Mouse (Mus musculus) midbrain, embryonic 15.5 days (tissue): ENCODE results near the gene Aplp1. TPM values are rescaled to one million over a fixed set of nuclear protein-coding genes. Genes with fewer than 3 reads are reported as not detected.

Experiments
- ATAC-seq: fragments of 200-750 bp; cut with Nextera tagmentation; replicated peaks from 2 replicates; pipeline ENCODE4 v1.8.0; 2017; ENCODE audit warnings: moderate TSS enrichment
- H3K27ac ChIP-seq: fragments of 300-500 bp; sonication (generic); 2 replicates; pipeline ENCODE4 v1.5.1; 2015; ENCODE audit warnings: mild to moderate bottlenecking, inconsistent platforms
- H3K27me3 ChIP-seq: fragments of 300-500 bp; sonication (generic); replicated peaks from 2 replicates; pipeline ENCODE4 v1.6.1; 2015; ENCODE audit warnings: inconsistent platforms
- H3K36me3 ChIP-seq: fragments of 300-500 bp; sonication (generic); replicated peaks from 2 replicates; pipeline ENCODE4 v1.6.1; 2015; ENCODE audit warnings: inconsistent platforms
- H3K4me1 ChIP-seq: fragments of 300-500 bp; sonication (generic); 2 replicates; pipeline ENCODE4 v1.6.1; 2015; ENCODE audit warnings: inconsistent platforms
- H3K4me2 ChIP-seq: fragments of 300-500 bp; sonication (generic); 2 replicates; pipeline ENCODE4 v1.6.1; 2015; ENCODE audit warnings: inconsistent platforms, mild to moderate bottlenecking, moderate library complexity
- H3K4me3 ChIP-seq: fragments of 300-500 bp; sonication (generic); 2 replicates; pipeline ENCODE4 v1.5.1; 2015; ENCODE audit warnings: mild to moderate bottlenecking, inconsistent platforms
- H3K9ac ChIP-seq: fragments of 300-500 bp; sonication (generic); 2 replicates; pipeline ENCODE4 v1.6.1; 2015; ENCODE audit warnings: mild to moderate bottlenecking, inconsistent platforms
- H3K9me3 ChIP-seq: fragments of 300-500 bp; sonication (generic); 2 replicates; pipeline ENCODE4 v1.6.1; 2016; ENCODE audit warnings: inconsistent platforms
- WGBS: fragments of 180-500 bp; shearing (Covaris S2); methylation state at CpG from one replicate; pipeline ENCODE4 v1.1.7; 2015; ENCODE audit warnings: mixed read lengths; 5-methylcytosine and 5-hydroxymethylcytosine counted together
- polyA plus RNA-seq: library from polyadenylated mRNA; unstranded; fragments of >200 nt; fragmentation: Nextera tagmentation; extraction: Ambion mirVana; gene quantifications from 2 replicates; pipeline ENCODE4 v1.2.1, GENCODE M21; 2015

Aplp1 gene
- polyA plus RNA-seq, 1 experiment from 2014 or later: 790 TPM

DNA sequence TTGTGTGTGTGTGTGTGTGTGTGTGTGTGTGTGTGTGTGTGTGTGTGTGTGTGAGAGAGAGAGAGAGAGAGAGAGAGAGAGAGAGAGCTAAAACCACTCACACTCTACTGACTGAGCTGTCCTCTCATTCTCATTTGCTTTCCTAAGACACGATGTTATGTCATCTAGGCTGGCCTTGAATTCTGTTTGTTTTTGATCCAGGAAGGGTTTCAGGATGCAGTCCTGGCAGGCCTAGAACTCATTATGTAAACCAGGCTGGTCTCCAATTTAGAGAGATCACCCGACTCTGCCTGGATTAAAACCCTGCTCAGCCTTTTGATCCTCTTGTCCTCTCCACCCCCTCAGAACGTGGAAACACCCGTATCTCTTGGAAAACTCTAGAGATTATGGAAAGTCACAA, 18.7 kb upstream of the Aplp1 start:
- Histone ChIP-seq H3K27ac (no peak overlapping the region), H3K4me1 (peaks cover 4% of the 10 kb centered on the region; the same call in 1 of the 2 replicates), H3K4me3 (no peak overlapping the region), H3K27me3 (peaks cover 79% of the 10 kb centered on the region), H3K36me3 (no peaks in the 10 kb centered on the region), H3K9ac (no peak overlapping the region), H3K4me2 (no peak overlapping the region), H3K9me3 (no peaks in the 10 kb centered on the region)
- WGBS: 8% methylated on average over 4 of the region's 4 CpGs
- ATAC-seq: no peak

DNA sequence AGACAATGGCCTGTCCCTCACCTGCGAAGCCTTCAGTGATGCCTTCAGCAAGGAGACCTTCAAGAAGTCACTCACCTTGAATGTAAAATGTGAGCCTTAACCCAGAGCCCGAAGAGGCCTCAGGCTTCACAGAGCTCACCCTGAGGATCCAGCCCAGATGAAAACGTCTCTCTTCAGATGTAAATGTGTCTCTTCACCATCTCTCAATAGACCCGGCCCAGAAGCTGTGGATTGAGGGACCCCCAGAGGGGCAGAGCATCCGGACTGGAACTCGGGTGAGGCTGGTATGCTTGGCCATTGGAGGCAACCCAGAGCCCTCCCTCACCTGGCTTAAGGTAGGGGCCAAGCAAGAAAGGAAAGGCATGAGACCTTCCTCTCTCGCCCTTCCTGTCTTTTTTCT, 18.2 kb upstream of the Aplp1 start:
- peaks cover 5% of the 10 kb centered on the region; the same call in 1 of the 2 replicates for H3K4me1 ChIP-seq
- H3K36me3 ChIP-seq: no peaks in the 10 kb centered on the region
- no peaks in the 10 kb centered on the region for H3K9me3 ChIP-seq
- peaks cover 80% of the 10 kb centered on the region for H3K27me3 ChIP-seq
- no peak overlapping the region for H3K27ac ChIP-seq
- H3K4me2 ChIP-seq: no peak overlapping the region
- no peak overlapping the region for H3K9ac ChIP-seq
- no peak for ATAC-seq
- no peak overlapping the region for H3K4me3 ChIP-seq
- 31% methylated on average over 7 of the region's 7 CpGs for WGBS

DNA sequence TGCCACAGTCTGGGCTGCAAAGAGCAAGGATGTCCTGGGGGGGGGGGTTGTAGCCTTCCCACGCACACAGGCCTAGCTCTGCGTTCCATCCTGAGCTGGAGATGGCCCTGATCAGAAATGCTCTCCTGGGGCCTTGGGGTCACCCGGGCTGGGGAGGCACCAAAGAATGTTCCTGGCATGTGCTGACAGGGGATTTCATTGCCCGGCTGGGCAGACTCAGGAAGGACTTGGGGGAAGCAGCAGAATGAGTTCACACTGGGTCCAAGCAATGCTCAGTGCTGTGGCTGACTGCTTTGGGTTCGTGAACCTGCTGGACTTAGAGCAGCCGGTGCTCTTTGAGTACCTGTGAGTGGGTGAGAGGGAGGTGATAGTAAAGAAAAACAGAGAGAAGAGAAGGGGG, 14.1 kb upstream of the Aplp1 start:
- H3K4me2 ChIP-seq: no peak overlapping the region
- no peak for ATAC-seq
- H3K27me3 ChIP-seq: peaks cover 77% of the 10 kb centered on the region
- no peak overlapping the region for H3K9ac ChIP-seq
- WGBS: 32% methylated on average over 6 of the region's 6 CpGs
- peaks cover 26% of the 10 kb centered on the region for H3K4me1 ChIP-seq
- H3K36me3 ChIP-seq: no peaks in the 10 kb centered on the region
- no peak overlapping the region for H3K4me3 ChIP-seq
- no peak overlapping the region for H3K27ac ChIP-seq
- no peaks in the 10 kb centered on the region for H3K9me3 ChIP-seq

DNA sequence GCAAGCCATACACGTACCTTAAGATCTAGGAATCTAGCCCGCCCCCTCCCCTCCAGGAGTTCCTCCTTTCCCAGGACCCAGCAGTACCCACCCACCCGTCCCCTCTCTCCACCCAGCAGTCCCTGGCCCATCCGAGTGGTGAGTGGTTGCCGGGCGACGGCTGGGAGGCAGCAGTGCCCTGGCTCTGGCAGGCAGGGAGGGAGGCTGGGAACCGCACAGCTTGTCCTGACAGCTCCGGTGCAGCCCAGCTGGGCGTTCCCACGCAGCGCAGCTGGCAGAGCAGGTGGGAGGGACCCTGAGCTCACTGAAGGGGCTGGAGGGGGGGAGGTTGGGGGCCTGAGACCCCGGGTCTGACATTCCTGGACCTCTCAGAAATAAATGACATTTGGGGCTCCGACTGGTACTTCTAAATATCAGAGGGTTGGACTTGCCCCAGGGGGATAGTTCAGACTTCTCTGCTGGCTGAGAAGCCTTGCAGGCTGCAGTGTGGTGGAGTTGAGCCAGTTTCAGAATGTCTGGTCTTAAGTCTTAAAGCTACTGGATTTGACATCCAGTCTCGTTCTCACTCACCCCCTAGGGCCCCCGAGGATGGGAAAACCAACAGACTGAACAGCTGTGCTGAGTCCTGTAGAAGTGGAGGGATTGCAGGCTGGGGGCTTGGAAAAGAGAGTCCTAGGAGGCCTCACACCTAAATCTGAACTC, 12.4 kb upstream of the Aplp1 start, which contains the start of the genes Kirrel2 and Nphs1:
Gene Kirrel2 (minus strand): TSS at position 62 of the 702 bp plus-strand sequence.
Gene Nphs1 (plus strand): TSS at position 687 of the 702 bp plus-strand sequence.
- H3K9ac ChIP-seq: peak within 1 kb of the TSS; percentile 18; the same call in 1 of the 2 replicates
- peak within 1 kb of the TSS; percentile 49 for H3K4me2 ChIP-seq
- H3K36me3 ChIP-seq: no peaks in the 10 kb centered on the region
- 2% methylated on average over 16 of the region's 16 CpGs for WGBS
- no peaks in the 10 kb centered on the region for H3K9me3 ChIP-seq
- H3K4me3 ChIP-seq: peak within 1 kb of the TSS; percentile 30
- ATAC-seq: peak; percentile 85
- H3K4me1 ChIP-seq: peaks cover 31% of the 10 kb centered on the region
- no peak within 1 kb of the TSS for H3K27ac ChIP-seq
- H3K27me3 ChIP-seq: peaks cover 82% of the 10 kb centered on the region

GRCm38 (mm10) chr7:30456911-30457628, 11.7 kb upstream of the Aplp1 start:
- H3K27ac ChIP-seq: no peak overlapping the region

GRCm38 (mm10) chr7:30456487-30456886, 11.2 kb upstream of the Aplp1 start:
- H3K4me3 ChIP-seq: peak overlapping the region; percentile 30; the same call in 1 of the 2 replicates
- H3K27me3 ChIP-seq: peaks cover 81% of the 10 kb centered on the region
- H3K27ac ChIP-seq: no peak overlapping the region
- H3K9me3 ChIP-seq: no peaks in the 10 kb centered on the region
- peaks cover 31% of the 10 kb centered on the region for H3K4me1 ChIP-seq
- ATAC-seq: no peak
- H3K36me3 ChIP-seq: no peaks in the 10 kb centered on the region
- 1% methylated on average over 9 of the region's 9 CpGs for WGBS
- peak overlapping the region; percentile 49 for H3K4me2 ChIP-seq
- H3K9ac ChIP-seq: peak overlapping the region; percentile 18; the same call in 1 of the 2 replicates

More at GRCm38 (mm10) chr7:30456911-30457628, 11.7 kb upstream of the Aplp1 start:
- Histone ChIP-seq H3K9ac (peak overlapping the region; percentile 18; the same call in 1 of the 2 replicates), H3K4me2 (peak overlapping the region; percentile 49), H3K27me3 (peaks cover 81% of the 10 kb centered on the region), H3K9me3 (no peaks in the 10 kb centered on the region), H3K36me3 (no peaks in the 10 kb centered on the region), H3K4me1 (peaks cover 31% of the 10 kb centered on the region), H3K4me3 (peak overlapping the region; percentile 30)
- ATAC-seq: no peak; the same call in 1 of the 2 replicates
- WGBS: under 1% methylated on average over 31 of the region's 31 CpGs

DNA sequence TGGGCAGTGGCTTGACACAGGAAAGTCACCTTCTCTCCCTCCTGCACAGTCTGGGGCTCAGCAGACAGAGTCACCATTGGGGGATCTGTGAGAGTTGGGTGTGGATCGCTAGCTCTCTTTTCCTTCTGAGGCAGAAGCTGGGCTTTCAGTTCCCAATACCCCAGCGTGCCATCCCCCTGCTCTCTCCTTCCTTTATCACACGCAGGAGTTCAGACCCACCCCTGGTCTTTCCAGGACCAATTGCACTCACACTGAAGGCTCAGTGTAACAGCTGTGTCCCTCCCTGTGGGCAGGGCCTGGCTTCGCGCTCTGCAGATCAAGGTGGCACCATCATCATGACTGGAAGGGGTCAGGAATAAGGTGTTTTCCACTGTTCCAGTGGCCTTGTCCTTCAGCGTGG, 8.9 kb upstream of the Aplp1 start:
- 5% methylated on average over 6 of the region's 6 CpGs for WGBS
- H3K9ac ChIP-seq: no peak overlapping the region
- H3K4me2 ChIP-seq: 0 out of 2 replicates have a peak overlapping the region, but pooled peaks have one; percentile 23
- no peak for ATAC-seq
- H3K4me3 ChIP-seq: no peak overlapping the region
- H3K4me1 ChIP-seq: peaks cover 31% of the 10 kb centered on the region
- H3K27ac ChIP-seq: no peak overlapping the region
- H3K9me3 ChIP-seq: no peaks in the 10 kb centered on the region
- H3K27me3 ChIP-seq: peaks cover 65% of the 10 kb centered on the region
- H3K36me3 ChIP-seq: no peaks in the 10 kb centered on the region

- H3K36me3 ChIP-seq: no peaks in the 10 kb centered on the region
- peaks cover 63% of the 10 kb centered on the region for H3K27me3 ChIP-seq
- peaks cover 31% of the 10 kb centered on the region for H3K4me1 ChIP-seq
- H3K9ac ChIP-seq: no peak overlapping the region
- no peak overlapping the region for H3K27ac ChIP-seq
- no peak for ATAC-seq
- WGBS: 2% methylated on average over 25 of the region's 25 CpGs
- no peaks in the 10 kb centered on the region for H3K9me3 ChIP-seq
- H3K4me3 ChIP-seq: no peak overlapping the region
- H3K4me2 ChIP-seq: peak overlapping the region; percentile 23
These were observed 8.4 kb upstream of the Aplp1 start for GRCm38 (mm10) chr7:30453766-30454165.

- no peak overlapping the region for H3K4me3 ChIP-seq
- H3K9me3 ChIP-seq: no peaks in the 10 kb centered on the region
- H3K36me3 ChIP-seq: no peaks in the 10 kb centered on the region
- no peak for ATAC-seq
- peaks cover 27% of the 10 kb centered on the region for H3K4me1 ChIP-seq
- no peak overlapping the region for H3K9ac ChIP-seq
- peaks cover 59% of the 10 kb centered on the region for H3K27me3 ChIP-seq
- H3K4me2 ChIP-seq: peak overlapping the region; percentile 23
- 17% methylated on average over 25 of the region's 25 CpGs for WGBS
- no peak overlapping the region for H3K27ac ChIP-seq
These were observed 8.0 kb upstream of the Aplp1 start for GRCm38 (mm10) chr7:30453327-30453726.

DNA sequence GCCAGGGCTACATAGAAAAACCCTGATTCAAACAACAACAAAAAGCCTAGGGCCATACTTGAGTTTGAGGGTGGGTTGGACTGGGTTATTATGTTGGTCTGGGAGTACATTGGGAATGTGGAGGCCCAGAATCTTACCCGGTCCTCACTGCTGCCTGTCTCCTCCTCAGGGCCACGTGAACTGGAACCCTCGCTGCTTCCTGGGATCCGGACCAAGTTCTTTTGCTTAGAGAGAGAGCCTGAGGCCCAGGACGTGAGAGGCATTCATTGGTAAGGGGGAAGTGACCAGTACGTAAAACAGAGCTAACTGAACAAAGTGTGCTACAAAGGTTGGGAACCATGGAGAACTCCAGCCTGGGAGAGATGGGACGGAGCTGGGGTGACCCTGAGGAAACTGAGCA, 4.9 kb upstream of the Aplp1 start:
- Histone ChIP-seq H3K9me3 (no peaks in the 10 kb centered on the region), H3K4me2 (no peak overlapping the region), H3K27me3 (peaks cover 33% of the 10 kb centered on the region), H3K27ac (no peak overlapping the region), H3K9ac (no peak overlapping the region), H3K4me3 (no peak overlapping the region), H3K4me1 (peaks cover 11% of the 10 kb centered on the region), H3K36me3 (no peaks in the 10 kb centered on the region)
- no peak for ATAC-seq
- 81% methylated on average over 7 of the region's 7 CpGs for WGBS

DNA sequence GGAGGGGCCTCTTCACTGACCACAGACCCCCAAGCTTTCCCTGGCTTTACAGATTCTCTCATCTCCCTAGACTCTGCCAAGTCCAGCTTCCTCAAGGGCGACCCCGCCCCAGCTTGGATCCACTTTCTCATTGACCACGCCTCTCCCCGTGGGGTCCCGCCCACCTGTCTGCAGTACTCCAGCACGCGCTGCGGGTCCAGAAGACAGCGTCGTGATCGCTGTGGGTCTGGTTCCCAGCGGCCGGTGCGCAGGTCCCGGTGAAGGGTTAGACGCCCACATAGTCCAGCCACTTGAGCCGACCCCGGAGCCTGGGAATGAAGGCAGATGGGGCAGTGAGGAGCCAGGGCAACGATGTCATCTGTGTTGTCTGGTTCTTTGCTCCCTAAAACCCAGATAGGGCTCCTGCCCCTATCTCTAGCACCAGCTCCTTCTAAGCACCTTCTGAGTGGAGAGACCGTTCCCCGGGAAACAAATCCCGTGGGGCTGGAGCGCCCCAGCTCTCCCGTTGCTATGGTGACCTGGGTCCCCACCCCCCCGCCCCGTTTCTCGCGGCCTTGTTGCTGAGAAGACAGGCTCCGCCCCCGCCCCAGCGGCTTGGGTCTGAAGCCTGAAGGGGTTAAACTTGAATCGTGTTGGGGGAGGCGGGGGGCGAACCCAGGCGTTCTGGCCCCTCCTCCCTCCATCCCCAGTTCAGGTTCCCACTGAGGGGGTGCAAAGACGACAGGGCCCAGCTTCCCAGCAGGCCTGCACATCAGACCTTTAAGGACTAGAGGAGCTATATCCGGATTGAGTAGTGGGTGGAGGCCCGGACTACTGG, 973 bp downstream of the Aplp1 start:
- WGBS: under 1% methylated on average over 38 of the region's 38 CpGs
- H3K9me3 ChIP-seq: no peaks in the 10 kb centered on the region
- peak overlapping the region; percentile 97 for H3K27ac ChIP-seq
- peak overlapping the region; percentile 90 for H3K9ac ChIP-seq
- ATAC-seq: peak; percentile 63
- peak overlapping the region; percentile 80 for H3K4me3 ChIP-seq
- peak overlapping the region; percentile 72 for H3K4me2 ChIP-seq
- peaks cover 36% of the 10 kb centered on the region for H3K4me1 ChIP-seq
- H3K27me3 ChIP-seq: no peaks in the 10 kb centered on the region
- peaks cover 28% of the 10 kb centered on the region for H3K36me3 ChIP-seq

- Histone ChIP-seq H3K9me3 (no peaks in the 10 kb centered on the region), H3K4me1 (peaks cover 36% of the 10 kb centered on the region), H3K36me3 (peaks cover 33% of the 10 kb centered on the region), H3K4me2 (peak overlapping the region; percentile 72), H3K4me3 (peak overlapping the region; percentile 80), H3K27me3 (no peaks in the 10 kb centered on the region), H3K27ac (peak overlapping the region; percentile 97), H3K9ac (peak overlapping the region; percentile 90)
- no peak for ATAC-seq
- WGBS: 17% methylated on average over 9 of the region's 9 CpGs
These were observed 1.6 kb downstream of the Aplp1 start for GRCm38 (mm10) chr7:30443696-30444095.
